Mouse (Mus musculus) kidney, postnatal 25 days (tissue): Measurements from ENCODE around the gene Fam72a.

Experiments used
- DNase-seq, 2 experiments: peaks; one replicate each; pipeline ENCODE4 v3.0.0; 2021; ENCODE audit warnings: mixed read lengths in 2 of 2

Fam72a gene

DNA sequence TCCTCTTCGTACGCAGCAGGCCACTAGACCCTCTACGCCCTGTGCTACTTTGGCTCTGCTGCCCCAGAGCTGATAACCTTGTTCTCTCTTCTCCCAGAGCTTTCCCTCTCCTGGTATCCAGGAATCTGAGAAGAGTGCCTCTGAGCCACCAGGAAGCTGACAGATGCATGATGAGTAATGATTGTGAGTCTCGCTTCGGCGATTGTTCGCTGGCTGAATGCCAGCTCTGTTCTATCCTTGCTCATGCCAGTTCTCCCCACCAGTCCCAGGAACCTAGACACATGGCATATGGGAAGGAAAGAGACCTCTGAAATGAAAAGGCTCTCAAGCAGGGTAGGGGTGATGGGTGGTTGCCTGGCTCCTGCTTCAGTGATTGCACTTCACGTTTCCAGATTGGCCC lies 59.1 kb downstream of the Fam72a start:
- DNase-seq, result no peak
